Mouse (Mus musculus) G1E (cell line): ENCODE results near the gene Carmil1.

ENCODE experiments used
- CTCF ChIP-seq: IDR thresholded peaks from 2 replicates; pipeline ENCODE4 v1.5.1; 2012; ENCODE audit warnings: low read depth, low read length, inconsistent platforms, mixed read lengths
- GATA1 ChIP-seq: IDR thresholded peaks from 2 replicates; pipeline ENCODE4 v1.6.1; 2012; ENCODE audit warnings: borderline replicate concordance, low read length, inconsistent platforms, mixed read lengths
- GATA2 ChIP-seq: IDR thresholded peaks from 2 replicates; pipeline ENCODE4 v1.6.1; 2012; ENCODE audit warnings: low read depth, low read length, inconsistent platforms, borderline replicate concordance
- TAL1 ChIP-seq: conservative IDR thresholded peaks from 2 replicates; pipeline ENCODE4 v1.6.1; 2012; ENCODE audit warnings: low read depth, low read length, inconsistent platforms, mixed read lengths

- TF ChIP-seq TAL1 (no peak), CTCF (no peak), GATA2 (no peak), GATA1 (no peak)
Measured at GRCm38 (mm10) chr13:24231746-24232483, 48.7 kb downstream of the Carmil1 start.
